Mouse (Mus musculus) neural tube, embryonic 13.5 days (tissue): ENCODE results near the gene Pyurf. TPM values are rescaled to one million over a fixed set of nuclear protein-coding genes. Genes with fewer than 3 reads are reported as not detected.

Experiments
- ATAC-seq: fragments of 200-750 bp; cut with Nextera tagmentation; 2 replicates; pipeline ENCODE4 v1.8.0; 2017; ENCODE audit warnings: low read depth, mild to moderate bottlenecking, moderate TSS enrichment, moderate library complexity
- H3K27ac ChIP-seq: fragments of 300-500 bp; sonication (generic); replicated peaks from 2 replicates; pipeline ENCODE4 v1.5.1; 2015; ENCODE audit warnings: moderate library complexity, mild to moderate bottlenecking, inconsistent platforms
- H3K27me3 ChIP-seq: fragments of 300-500 bp; sonication (generic); 2 replicates; pipeline ENCODE4 v1.6.1; 2015; ENCODE audit warnings: mild to moderate bottlenecking, inconsistent platforms
- H3K36me3 ChIP-seq: fragments of 300-500 bp; sonication (generic); 2 replicates; pipeline ENCODE4 v1.6.1; 2015; ENCODE audit warnings: mild to moderate bottlenecking, inconsistent platforms
- H3K4me1 ChIP-seq: fragments of 300-500 bp; sonication (generic); replicated peaks from 2 replicates; pipeline ENCODE4 v1.6.1; 2015; ENCODE audit warnings: inconsistent platforms
- H3K4me2 ChIP-seq: fragments of 300-500 bp; sonication (generic); 2 replicates; pipeline ENCODE4 v1.6.1; 2015; ENCODE audit warnings: inconsistent platforms, mild to moderate bottlenecking, moderate library complexity
- H3K4me3 ChIP-seq: fragments of 300-500 bp; sonication (generic); 2 replicates; pipeline ENCODE4 v1.5.1; 2015; ENCODE audit warnings: mild to moderate bottlenecking, inconsistent platforms
- H3K9ac ChIP-seq: fragments of 300-500 bp; sonication (generic); 2 replicates; pipeline ENCODE4 v1.6.1; 2015; ENCODE audit warnings: moderate library complexity, mild to moderate bottlenecking, inconsistent platforms
- H3K9me3 ChIP-seq: fragments of 300-500 bp; sonication (generic); 2 replicates; pipeline ENCODE4 v1.6.1; 2016; ENCODE audit warnings: inconsistent platforms
- WGBS: fragments of 180-500 bp; shearing (Covaris S2); methylation state at CpG from one replicate; pipeline ENCODE4 v1.1.7; 2015; 5-methylcytosine and 5-hydroxymethylcytosine counted together
- polyA plus RNA-seq: library from polyadenylated mRNA; unstranded; fragments of >200 nt; fragmentation: Nextera tagmentation; extraction: Ambion mirVana; gene quantifications from 2 replicates; pipeline ENCODE4 v1.2.1, GENCODE M21; 2015

The Pyurf gene
- polyA plus RNA-seq, 1 experiment from 2014 or later, result 18.5 TPM

- ATAC-seq, result peak; percentile 95
- H3K4me3 ChIP-seq, result no peak overlapping the region
- no peaks in the 10 kb centered on the region for H3K9me3 ChIP-seq
- no peaks in the 10 kb centered on the region for H3K36me3 ChIP-seq
- WGBS, result 33% methylated on average over 4 of the region's 4 CpGs
- no peak overlapping the region for H3K27ac ChIP-seq
- H3K4me2 ChIP-seq, result no peak overlapping the region
- peaks cover 5% of the 10 kb centered on the region for H3K4me1 ChIP-seq
- H3K27me3 ChIP-seq, result no peaks in the 10 kb centered on the region
- H3K9ac ChIP-seq, result no peak overlapping the region
Measured at GRCm38 (mm10) chr6:57641789-57642188, 50.1 kb downstream of the Pyurf start.

GRCm38 (mm10) chr6:57639531-57639930 lies 52.3 kb downstream of the Pyurf start:
- no peak overlapping the region for H3K27ac ChIP-seq
- ATAC-seq, result no peak
- H3K9me3 ChIP-seq, result no peaks in the 10 kb centered on the region
- no peaks in the 10 kb centered on the region for H3K36me3 ChIP-seq
- H3K9ac ChIP-seq, result no peak overlapping the region
- no peaks in the 10 kb centered on the region for H3K27me3 ChIP-seq
- H3K4me1 ChIP-seq, result peaks cover 5% of the 10 kb centered on the region
- H3K4me3 ChIP-seq, result no peak overlapping the region
- no peak overlapping the region for H3K4me2 ChIP-seq
- 20% methylated on average over 1 of the region's 1 CpGs for WGBS

Other genes with a start within 250 kb of the Pyurf start
- gene Ppm1k, start 156.6 kb downstream of the Pyurf start, polyA plus RNA-seq, result 6.6 and 7.2 TPM in 2 replicates
- gene Herc6, start 111.1 kb downstream of the Pyurf start, polyA plus RNA-seq, result 0.96 and 1.4 TPM in 2 replicates
- gene Lancl2, start 10.5 kb upstream of the Pyurf start, polyA plus RNA-seq, result 65.9 and 70.3 TPM in 2 replicates
- 176 and 185 TPM in 2 replicates for gene Vopp1, start 133.1 kb upstream of the Pyurf start, polyA plus RNA-seq
- not detected in 2 replicates for gene Vmn1r21, start 158.3 kb upstream of the Pyurf start, polyA plus RNA-seq
- not detected in 2 replicates for gene Vmn1r22, start 215.9 kb upstream of the Pyurf start, polyA plus RNA-seq
- not detected in 2 replicates for gene Vmn1r23, start 234.8 kb upstream of the Pyurf start, polyA plus RNA-seq